Mouse (Mus musculus) bone marrow, adult 2 months (tissue): ENCODE data around the gene Evx2. TPM values are rescaled to one million over a fixed set of nuclear protein-coding genes. Genes with fewer than 3 reads are reported as not detected.

ENCODE experiments used
- H3K27ac ChIP-seq: fragments of 200-500 bp; 2 replicates; pipeline ENCODE4 v1.5.1; 2012; ENCODE audit warnings: low read depth, mild to moderate bottlenecking, control low read depth, inconsistent platforms, low read length; ENCODE audit not compliant: control insufficient read depth, poor library complexity, insufficient read depth
- H3K4me1 ChIP-seq: fragments of 200-500 bp; 2 replicates; pipeline ENCODE4 v1.6.1; 2011; ENCODE audit warnings: low read length; ENCODE audit not compliant: control insufficient read depth, insufficient read depth
- H3K4me3 ChIP-seq: fragments of 200-500 bp; replicated peaks from 2 replicates; pipeline ENCODE3; 2011; ENCODE audit warnings: mild to moderate bottlenecking, low read depth, low read length, control low read depth; ENCODE audit not compliant: control insufficient read depth
- CTCF ChIP-seq: fragments of 200-500 bp; IDR thresholded peaks from 2 replicates; pipeline ENCODE4 v1.5.1; 2011; ENCODE audit warnings: low read length, control low read depth; ENCODE audit not compliant: control insufficient read depth, insufficient read depth
- POLR2A ChIP-seq: fragments of 200-500 bp; IDR thresholded peaks from 2 replicates; pipeline ENCODE4 v1.6.1; 2011; ENCODE audit warnings: low read depth, mild to moderate bottlenecking, control low read depth, low read length, borderline replicate concordance; ENCODE audit not compliant: control insufficient read depth
- WGBS: fragments of 180-500 bp; shearing (Covaris S2); methylation state at CpG from one replicate; pipeline ENCODE4 v1.1.7; 2018; 5-methylcytosine and 5-hydroxymethylcytosine counted together
- polyA plus RNA-seq: library from polyadenylated mRNA; stranded (reverse); fragments of >200 nt; gene quantifications from 2 replicates; pipeline ENCODE4 v1.2.4, GENCODE M21; 2011; ENCODE audit warnings: low replicate concordance; ENCODE audit not compliant: missing spikeins, insufficient read depth, insufficient read length

The Evx2 gene
- polyA plus RNA-seq, 1 experiment: not detected

GRCm38 (mm10) chr2:74667842-74668357, 8.5 kb upstream of the Evx2 start, which contains the start of gene Hoxd13:
Hoxd13 (plus strand) TSS chr2:74668310.
- Histone ChIP-seq H3K27ac (no peak within 1 kb of the TSS), H3K4me1 (no peaks in the 10 kb centered on the region), H3K4me3 (no peak within 1 kb of the TSS)
- TF ChIP-seq POLR2A: no peak
- no peak for TF ChIP-seq CTCF
- WGBS: 1% methylated on average over 31 of the region's 51 CpGs

- Histone ChIP-seq H3K4me1 (no peaks in the 10 kb centered on the region), H3K27ac (no peak overlapping the region), H3K4me3 (no peak overlapping the region)
- 11% methylated on average over 36 of the region's 36 CpGs for WGBS
- TF ChIP-seq POLR2A: no peak
- no peak for TF ChIP-seq CTCF
These were observed 8.0 kb upstream of the Evx2 start for GRCm38 (mm10) chr2:74667191-74667841.

- TF ChIP-seq POLR2A (no peak), CTCF (no peak)
- no peak overlapping the region for H3K27ac ChIP-seq
- H3K4me3 ChIP-seq: no peak overlapping the region
- 2% methylated on average over 7 of the region's 7 CpGs for WGBS
- no peaks in the 10 kb centered on the region for H3K4me1 ChIP-seq
These were observed 7.1 kb upstream of the Evx2 start for GRCm38 (mm10) chr2:74666411-74666810.

DNA sequence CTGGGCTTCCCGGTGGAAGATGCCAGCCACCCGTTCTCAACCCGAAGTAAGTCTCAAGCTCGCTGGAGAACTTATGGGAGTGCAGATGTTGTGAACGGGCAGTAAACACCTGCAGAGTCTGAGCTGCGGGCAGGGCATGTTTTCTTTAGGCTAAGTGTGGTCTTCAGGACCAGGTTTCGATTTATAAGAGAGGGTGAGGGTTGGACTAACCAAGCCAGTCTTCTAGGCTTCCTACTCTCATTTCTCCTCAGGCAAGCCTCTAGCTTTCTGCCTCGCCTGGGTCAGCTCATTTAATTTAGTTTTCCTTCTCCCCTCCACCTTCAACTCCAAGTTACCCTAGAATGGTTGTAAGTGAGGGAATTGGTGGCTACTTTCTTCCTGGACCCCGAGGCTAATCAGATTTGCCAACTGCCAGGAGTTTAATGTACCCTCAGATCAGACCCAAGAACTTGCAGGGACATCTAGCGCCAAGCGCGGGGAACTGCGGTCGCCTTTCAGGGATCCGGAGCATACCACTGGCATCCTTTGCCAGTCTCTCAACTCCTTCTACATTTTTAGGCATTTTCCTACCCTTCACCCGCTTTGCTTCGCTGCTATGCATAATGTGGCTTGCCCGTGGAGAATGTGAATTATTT, 4.1 kb upstream of the Evx2 start:
- WGBS: 6% methylated on average over 18 of the region's 18 CpGs
- H3K27ac ChIP-seq: no peak overlapping the region
- no peaks in the 10 kb centered on the region; the same call in 1 of the 2 replicates for H3K4me1 ChIP-seq
- TF ChIP-seq POLR2A: no peak
- peak; percentile 40; the same call in 1 of the 2 replicates for TF ChIP-seq CTCF
- no peak overlapping the region for H3K4me3 ChIP-seq

DNA sequence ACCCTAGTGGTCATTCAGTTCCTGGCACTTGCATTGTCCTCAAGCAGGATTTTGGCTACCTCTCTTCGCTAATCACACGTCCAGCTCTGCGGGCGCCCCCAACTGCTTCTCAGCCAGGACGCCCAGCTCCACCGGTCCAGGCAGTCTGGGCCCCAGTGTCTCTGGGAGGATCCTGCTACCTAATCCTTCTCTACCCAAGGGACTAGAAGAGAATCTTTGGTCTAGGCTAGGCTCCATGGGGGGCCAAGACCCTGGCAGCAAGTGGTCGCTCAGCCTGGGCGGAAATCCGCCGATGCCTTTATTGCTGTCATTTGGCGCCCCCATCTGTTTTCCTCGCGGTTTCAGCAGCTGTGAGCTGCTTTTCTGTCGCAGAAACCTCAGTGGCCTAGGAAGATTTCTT, 2.3 kb upstream of the Evx2 start:
- TF ChIP-seq CTCF (peak; percentile 16; the same call in 1 of the 2 replicates), POLR2A (no peak)
- H3K4me1 ChIP-seq: no peaks in the 10 kb centered on the region; the same call in 1 of the 2 replicates
- no peak overlapping the region for H3K27ac ChIP-seq
- H3K4me3 ChIP-seq: no peak overlapping the region
- 7% methylated on average over 14 of the region's 14 CpGs for WGBS

DNA sequence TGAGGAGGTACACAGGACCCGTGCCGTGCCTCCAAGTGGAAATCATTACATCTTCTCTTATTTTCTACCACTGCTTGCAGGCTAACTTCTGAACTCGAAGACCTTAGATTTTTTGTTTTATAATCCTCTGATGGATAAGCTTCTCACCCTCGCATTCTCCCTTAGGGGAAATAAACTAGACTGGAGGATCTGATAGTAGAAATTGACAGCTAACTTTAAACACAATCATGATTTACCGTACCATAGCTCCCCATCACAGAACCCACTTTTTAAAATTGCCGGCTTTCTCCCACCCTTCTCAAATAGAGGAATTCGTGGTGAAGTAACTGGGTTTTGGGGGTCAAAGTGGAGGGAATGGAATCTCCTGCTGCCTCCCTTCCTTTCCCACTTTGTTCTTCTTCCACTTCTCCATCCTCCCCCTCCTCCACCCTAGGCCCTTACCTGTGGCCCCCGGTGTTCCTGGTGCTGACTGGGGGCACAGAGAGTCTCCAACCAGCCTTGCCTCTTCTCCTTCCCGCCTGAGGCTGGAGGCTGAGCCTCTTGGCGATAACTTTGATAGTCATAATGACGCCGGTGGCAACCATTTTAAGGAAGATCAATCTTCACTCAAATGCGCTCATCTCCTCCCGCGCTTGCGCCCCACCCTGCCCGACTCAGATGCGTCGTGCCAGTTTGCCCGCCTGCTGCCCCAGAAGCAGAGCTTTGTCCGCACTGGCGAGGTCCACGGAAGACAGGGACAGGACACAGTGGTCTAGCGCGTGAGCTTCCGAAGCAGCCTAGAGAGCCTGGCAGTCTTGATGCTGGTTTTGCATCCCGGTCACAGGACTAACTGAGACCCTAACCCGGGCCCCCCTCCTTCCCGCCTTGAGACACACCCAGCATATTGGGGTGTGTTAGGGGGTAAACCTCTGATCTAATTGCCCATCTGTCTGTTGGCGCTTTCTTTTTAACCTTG, 1.3 kb upstream of the Evx2 start:
- WGBS: 6% methylated on average over 30 of the region's 30 CpGs
- no peak overlapping the region for H3K4me3 ChIP-seq
- no peaks in the 10 kb centered on the region; the same call in 1 of the 2 replicates for H3K4me1 ChIP-seq
- H3K27ac ChIP-seq: no peak overlapping the region
- TF ChIP-seq CTCF: no peak
- no peak for TF ChIP-seq POLR2A

DNA sequence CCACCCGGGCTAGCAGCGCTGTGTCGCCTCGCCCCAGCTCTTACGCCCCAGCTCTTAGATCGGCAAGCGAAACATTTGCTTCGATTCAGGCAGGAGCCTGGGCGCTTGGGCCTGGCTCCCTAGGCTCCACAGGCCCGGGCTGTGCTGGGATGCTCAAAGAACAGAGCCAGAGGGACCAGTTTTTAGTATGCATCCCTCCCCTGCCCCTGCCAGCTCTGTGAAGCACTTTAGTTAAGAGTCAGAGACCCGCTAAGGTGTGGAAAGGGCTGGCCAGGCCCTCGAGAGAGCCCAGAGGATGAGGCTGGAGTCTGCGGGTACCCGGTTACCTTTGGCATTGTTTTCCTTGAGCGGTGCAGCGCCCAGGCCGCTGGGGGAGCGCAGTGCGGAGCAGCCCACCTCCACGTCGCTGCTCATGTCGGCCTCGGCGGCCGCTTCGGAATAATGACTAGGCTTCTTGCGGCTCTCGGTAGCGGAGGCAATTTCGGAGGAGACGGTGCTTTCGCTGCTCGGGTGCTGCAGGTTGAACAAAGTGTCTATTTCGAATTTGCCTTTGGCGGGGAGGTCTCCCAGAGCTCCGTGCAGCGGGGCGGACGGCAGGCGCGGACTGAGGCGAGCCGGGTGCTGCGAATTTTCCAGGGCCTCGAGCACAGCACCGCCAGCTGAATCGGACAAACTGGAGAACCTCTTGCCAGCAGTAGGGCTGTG, 538 bp downstream of the Evx2 start:
- H3K4me1 ChIP-seq: no peaks in the 10 kb centered on the region; the same call in 1 of the 2 replicates
- no peak overlapping the region for H3K27ac ChIP-seq
- WGBS: 4% methylated on average over 47 of the region's 47 CpGs
- TF ChIP-seq POLR2A: no peak
- TF ChIP-seq CTCF: no peak
- H3K4me3 ChIP-seq: no peak overlapping the region
